13 mouse cellular contexts compared by ENCODE assay signal in the genomic region with DNA sequence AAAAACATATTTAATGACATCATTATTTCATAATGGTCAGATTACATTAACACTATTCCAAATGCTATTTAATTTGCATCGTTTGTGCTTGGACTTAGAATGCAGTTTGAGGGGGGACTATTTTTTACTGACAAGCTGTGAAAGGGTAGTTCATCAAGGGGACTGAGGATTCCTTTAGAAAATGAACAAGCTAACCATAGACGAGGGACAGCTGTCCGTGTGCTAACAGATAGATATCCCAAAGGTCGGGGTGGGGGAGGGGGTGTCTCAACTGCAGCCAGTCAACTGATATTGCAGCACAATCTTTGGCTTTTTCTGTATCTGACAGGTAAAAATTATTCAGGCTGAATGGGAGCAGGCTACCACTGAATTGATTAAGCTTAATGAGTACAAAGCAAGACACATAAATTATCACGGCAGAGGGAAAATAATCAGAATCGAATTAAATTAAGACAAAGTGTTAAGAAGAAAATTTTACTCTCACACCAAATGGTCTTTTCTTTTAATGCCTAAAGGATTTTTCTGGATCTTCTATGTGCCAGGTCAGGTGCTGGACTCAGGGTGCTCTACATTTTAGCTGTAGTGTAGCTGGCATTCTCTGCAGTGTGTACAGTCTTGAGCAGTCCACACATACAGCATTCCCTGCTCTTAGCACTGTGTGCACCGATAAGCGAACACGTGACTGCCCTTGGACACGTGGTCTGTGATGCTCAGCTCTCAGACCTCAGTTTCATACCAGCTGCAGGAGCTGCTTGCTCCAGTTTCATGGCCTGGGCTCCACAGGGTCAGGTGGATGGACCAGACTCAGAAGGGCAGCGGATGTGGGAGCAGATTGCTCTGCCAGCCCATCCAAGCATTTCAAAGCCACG. TPM values are rescaled to one million over a fixed set of nuclear protein-coding genes. Genes with fewer than 3 reads are reported as not detected.
DNase-seq lines count a peak whose midpoint lies in the region; ATAC-seq and TF ChIP-seq lines count a peak whose summit lies in the region.
"Had no signal": no experiment of that assay in that cellular context is flagged by ENCODE, and none has a peak within 500 bp of the region (broad histone marks: within the 10 kb centered on the region; RNA-seq: fewer than 3 reads in every experiment).

No protein-coding gene starts in this region.

- no peak for TF ChIP-seq CTCF in layer of hippocampus, adult 2 months (conservative IDR thresholded peaks at IDR 0.05)

- no peak overlapping the region for H3K9ac ChIP-seq in intestine, embryonic 15.5 days
- H3K9ac ChIP-seq: liver, embryonic 13.5 days had no signal

- no peak overlapping the region for H3K4me3 ChIP-seq in layer of hippocampus, adult 2 months
- no peak overlapping the region for H3K4me3 ChIP-seq in intestine, embryonic 15.5 days (replicated peaks)
- H3K4me3 ChIP-seq: embryonic facial prominence, embryonic 10.5 days; liver, embryonic 13.5 days had no signal

- H3K4me2 ChIP-seq in intestine, embryonic 15.5 days (replicated peaks) = no peak overlapping the region
- H3K4me2 ChIP-seq: liver, embryonic 13.5 days had no signal

- no peaks in the 10 kb centered on the region for H3K27me3 ChIP-seq in intestine, embryonic 15.5 days (replicated peaks)
- H3K27me3 ChIP-seq: liver, embryonic 13.5 days had no signal

- H3K27ac ChIP-seq in layer of hippocampus, adult 2 months = peak overlapping the region; percentile 65
- no peak overlapping the region for H3K27ac ChIP-seq in intestine, embryonic 15.5 days
- H3K27ac ChIP-seq: embryonic facial prominence, embryonic 10.5 days; liver, embryonic 13.5 days had no signal

- no peaks in the 10 kb centered on the region for H3K36me3 ChIP-seq in intestine, embryonic 15.5 days
- H3K36me3 ChIP-seq: embryonic facial prominence, embryonic 10.5 days; liver, embryonic 13.5 days had no signal

- H3K9me3 ChIP-seq in intestine, embryonic 15.5 days = no peaks in the 10 kb centered on the region
- H3K9me3 ChIP-seq: embryonic facial prominence, embryonic 10.5 days; liver, embryonic 13.5 days had no signal

- peak; percentile 16 to 26 for DNase-seq in cerebellum, postnatal 36 days
- no peak for DNase-seq in cerebellum, adult 11 months
- DNase-seq in layer of hippocampus, adult 2 months (ENCODE audit: low spot score in 2 of 2) = no peak
- DNase-seq in layer of hippocampus, adult 11-12 months (ENCODE audit: low spot score) = no peak
- peak; percentile 16 to 21 for DNase-seq in right cerebral cortex, postnatal 10 days (ENCODE audit: low spot score in 2 of 2)
- DNase-seq in right cerebral cortex, postnatal 4 days = no peak
- DNase-seq in gastrocnemius, postnatal 4 days (ENCODE audit: low spot score in 2 of 2) = no peak
- DNase-seq: adrenal gland, postnatal 10 days; heart, postnatal 4 days; liver, embryonic 13.5 days; lung, postnatal 36 days had no signal

- ATAC-seq in intestine, embryonic 15.5 days = no peak

- H3K4me1 ChIP-seq in intestine, embryonic 15.5 days (replicated peaks) = no peaks in the 10 kb centered on the region

- 66% methylated on average over 12 of the region's 12 CpGs for WGBS in intestine, embryonic 15.5 days

RNA-seq across cellular contexts. Expression of gene Pygl, which starts 46.0 kb away (rescaled TPM):
- total RNA-seq in layer of hippocampus, adult 2 months (2021) = 1 to 10 TPM; 4.2 to 4.5 TPM
- 1 to 10 TPM; 7.3 to 7.5 TPM for total RNA-seq in gastrocnemius, postnatal 4 days (2021)
- 24.3 and 24.5 TPM in 2 replicates for polyA plus RNA-seq in intestine, embryonic 15.5 days (2015; fragmentation: Nextera tagmentation; extraction: Ambion mirVana)

Comparison
In these comparisons a context has a peak if more than half of its experiments do, and no peak if none do; other contexts are left out.
1. DNase-seq: peak in cerebellum, postnatal 36 days (2 of 2) and right cerebral cortex, postnatal 10 days (2 of 2); none in cerebellum, adult 11 months (single experiment), layer of hippocampus, adult 2 months (0 of 2), layer of hippocampus, adult 11-12 months (single experiment), right cerebral cortex, postnatal 4 days (single experiment) and gastrocnemius, postnatal 4 days (0 of 2).